Mouse (Mus musculus): ENCODE results near the gene Pla1a. TPM values are rescaled to one million over a fixed set of nuclear protein-coding genes. Genes with fewer than 3 reads are reported as not detected.

Pla1a gene
- polyA plus RNA-seq, 1 experiment from 2014 or later, result 0.60 TPM

DNA sequence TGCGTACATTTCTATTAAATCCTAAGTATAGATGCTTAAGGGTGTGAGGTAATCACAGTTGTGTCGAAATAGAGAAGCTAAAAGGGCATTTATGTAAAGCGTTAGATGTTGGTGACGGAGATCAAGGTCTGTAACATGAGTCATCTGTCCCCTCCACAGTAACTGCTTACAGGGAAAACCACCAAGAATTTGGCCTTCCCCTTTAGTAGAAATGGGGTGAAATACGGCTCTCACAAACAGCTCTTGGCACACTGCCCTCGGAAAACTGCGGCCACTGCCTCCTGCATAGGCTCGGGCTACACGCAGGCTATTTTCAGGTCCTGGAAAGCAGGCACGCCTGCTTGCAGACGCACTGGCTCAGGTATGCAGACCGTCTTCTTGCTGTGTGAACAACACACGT lies 36.8 kb downstream of the Pla1a start:
- peaks cover 22% of the 10 kb centered on the region for H3K4me1 ChIP-seq
- no peaks in the 10 kb centered on the region for H3K36me3 ChIP-seq
- H3K9me3 ChIP-seq (replicated peaks), result no peaks in the 10 kb centered on the region
- WGBS, result 25% methylated on average over 13 of the region's 13 CpGs
- H3K27me3 ChIP-seq, result no peaks in the 10 kb centered on the region
- no peak overlapping the region for H3K9ac ChIP-seq
- ATAC-seq (ENCODE audit: insufficient number of reproducible peaks, low FRiP score, low TSS enrichment, low read depth), result no peak
- H3K27ac ChIP-seq (replicated peaks), result 0 out of 2 replicates have a peak overlapping the region, but pooled peaks have one; percentile 39
- no peak overlapping the region for H3K4me3 ChIP-seq (replicated peaks)
- no peak overlapping the region for H3K4me2 ChIP-seq (replicated peaks)

DNA sequence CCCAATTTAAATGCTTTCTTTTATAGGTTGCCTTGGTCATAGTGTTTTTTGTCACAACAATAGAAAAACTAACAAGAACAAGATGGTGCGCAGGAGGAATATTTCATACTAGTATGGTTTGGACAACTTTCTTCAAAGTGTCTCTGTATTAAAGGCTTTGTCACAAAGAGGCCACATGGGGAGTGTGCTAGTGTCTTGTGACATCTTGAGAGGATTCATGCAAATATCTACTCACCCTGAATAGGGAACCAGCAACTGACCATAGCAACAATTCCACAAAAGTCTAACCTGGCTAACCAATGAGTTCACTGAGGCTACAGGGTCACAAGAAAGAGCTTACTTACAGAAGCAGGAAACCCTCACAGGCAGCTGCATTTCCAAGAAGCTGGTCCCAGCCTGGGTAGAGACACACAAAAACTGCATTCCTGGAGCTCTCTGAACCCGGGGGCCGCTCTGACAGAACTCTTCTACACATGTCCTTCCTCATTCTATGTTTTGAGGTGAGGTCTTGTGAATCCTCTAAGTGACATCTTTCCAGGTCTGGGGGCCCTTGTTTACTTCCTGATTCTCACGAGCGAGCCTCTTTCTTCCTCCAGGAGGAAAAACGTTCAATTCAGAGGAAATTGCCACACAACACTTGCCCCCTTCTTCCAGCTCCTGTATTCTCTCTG lies 37.8 kb downstream of the Pla1a start:
- peaks cover 18% of the 10 kb centered on the region for H3K4me1 ChIP-seq
- H3K9ac ChIP-seq, result no peak overlapping the region
- WGBS, result 57% methylated on average over 6 of the region's 6 CpGs
- no peaks in the 10 kb centered on the region for H3K27me3 ChIP-seq
- H3K9me3 ChIP-seq (replicated peaks), result no peaks in the 10 kb centered on the region
- no peak overlapping the region for H3K27ac ChIP-seq (replicated peaks)
- no peaks in the 10 kb centered on the region for H3K36me3 ChIP-seq
- H3K4me3 ChIP-seq (replicated peaks), result no peak overlapping the region
- no peak for ATAC-seq (ENCODE audit: insufficient number of reproducible peaks, low FRiP score, low TSS enrichment, low read depth)
- H3K4me2 ChIP-seq (replicated peaks), result no peak overlapping the region

DNA sequence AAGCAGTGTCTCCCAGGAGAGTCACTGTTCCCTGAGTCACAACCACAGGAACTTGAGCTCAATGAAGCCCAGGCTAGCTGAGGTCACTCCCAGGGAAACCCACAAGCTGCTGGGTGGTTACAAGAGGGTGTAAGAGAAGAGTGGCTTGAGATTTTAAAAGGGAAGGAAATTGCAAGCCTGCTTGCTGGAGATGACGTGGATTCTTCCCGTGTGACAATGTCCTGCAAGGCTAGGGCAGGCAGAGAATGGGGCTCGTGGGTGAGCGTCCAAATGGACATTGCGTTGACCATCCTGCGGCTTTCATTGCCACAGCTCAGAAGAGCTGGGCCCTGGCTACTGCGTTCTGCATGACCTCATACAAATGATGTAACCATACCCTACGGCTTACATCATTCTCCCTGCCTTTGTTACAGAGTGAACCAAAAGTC lies 38.7 kb downstream of the Pla1a start:
- Histone ChIP-seq H3K4me1 (peaks cover 8% of the 10 kb centered on the region), H3K36me3 (no peaks in the 10 kb centered on the region), H3K4me3 (replicated peaks) (no peak overlapping the region), H3K9me3 (replicated peaks) (no peaks in the 10 kb centered on the region), H3K4me2 (replicated peaks) (no peak overlapping the region), H3K9ac (no peak overlapping the region), H3K27me3 (no peaks in the 10 kb centered on the region), H3K27ac (replicated peaks) (no peak overlapping the region)
- 84% methylated on average over 8 of the region's 8 CpGs for WGBS
- ATAC-seq (ENCODE audit: insufficient number of reproducible peaks, low FRiP score, low TSS enrichment, low read depth), result no peak

DNA sequence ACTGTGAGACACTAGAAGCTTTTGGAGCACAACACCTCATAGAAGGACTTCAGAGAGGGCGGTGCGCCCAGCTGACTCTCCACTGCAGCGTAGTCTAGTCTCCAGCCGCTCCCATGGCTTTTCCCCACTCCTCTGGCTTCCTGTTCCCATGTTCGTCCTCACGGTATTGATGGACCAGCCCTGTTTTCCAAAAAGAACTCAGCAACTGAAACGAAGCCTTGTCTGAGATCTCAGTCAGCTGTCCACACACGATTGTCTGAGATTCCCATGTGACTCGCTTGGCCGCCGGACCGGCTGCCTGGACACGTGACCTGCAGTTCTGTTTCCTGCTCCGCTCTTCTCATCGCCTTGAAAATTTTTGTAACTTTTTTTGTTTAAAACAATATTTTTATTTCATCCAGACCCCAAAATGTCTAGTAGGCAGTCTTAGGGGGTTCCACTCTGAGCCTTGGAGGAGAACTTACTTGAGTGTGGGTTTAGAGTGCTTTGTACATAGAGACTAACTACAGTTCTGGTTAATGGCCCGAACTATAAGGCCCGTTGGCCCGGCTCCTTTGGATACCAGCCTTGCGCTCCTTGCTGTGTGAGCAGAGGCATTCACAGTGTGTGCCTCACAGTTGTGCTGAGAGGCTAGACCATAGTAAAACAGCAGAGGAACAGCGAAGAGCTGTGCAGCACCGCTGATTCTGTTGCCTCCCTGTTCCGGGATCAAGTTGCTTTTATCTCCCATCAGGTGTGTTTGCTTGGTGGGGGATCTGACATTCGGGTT lies 40.6 kb downstream of the Pla1a start:
- Histone ChIP-seq H3K27ac (replicated peaks) (no peak overlapping the region), H3K4me2 (replicated peaks) (no peak overlapping the region), H3K4me1 (peaks cover 6% of the 10 kb centered on the region), H3K4me3 (replicated peaks) (no peak overlapping the region), H3K36me3 (no peaks in the 10 kb centered on the region), H3K9ac (no peak overlapping the region), H3K27me3 (no peaks in the 10 kb centered on the region), H3K9me3 (replicated peaks) (no peaks in the 10 kb centered on the region)
- 73% methylated on average over 23 of the region's 23 CpGs for WGBS
- ATAC-seq (ENCODE audit: insufficient number of reproducible peaks, low FRiP score, low TSS enrichment, low read depth), result no peak

DNA sequence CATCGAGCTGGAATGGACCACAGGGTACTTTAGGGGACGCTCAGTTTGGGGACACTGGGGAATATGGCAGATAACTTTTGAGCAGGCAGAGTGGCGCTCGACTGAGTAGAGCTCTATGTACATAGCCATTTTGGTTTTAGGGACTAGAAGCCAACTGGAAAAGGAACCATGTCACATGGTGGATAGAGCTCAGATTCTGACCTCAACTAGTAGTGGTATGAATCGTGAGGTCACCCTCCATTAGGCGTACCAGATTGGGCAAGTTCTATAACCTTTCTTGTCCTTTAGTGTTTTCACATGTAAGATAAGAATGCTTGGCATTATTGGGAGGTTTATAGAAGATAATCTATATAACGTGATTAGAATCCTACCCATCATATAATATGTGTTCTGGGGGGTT lies 42.6 kb downstream of the Pla1a start:
- Histone ChIP-seq H3K9ac (no peak overlapping the region), H3K27ac (replicated peaks) (no peak overlapping the region), H3K27me3 (no peaks in the 10 kb centered on the region), H3K36me3 (no peaks in the 10 kb centered on the region), H3K4me2 (replicated peaks) (no peak overlapping the region), H3K9me3 (replicated peaks) (no peaks in the 10 kb centered on the region), H3K4me3 (replicated peaks) (no peak overlapping the region), H3K4me1 (no peaks in the 10 kb centered on the region)
- 83% methylated on average over 7 of the region's 7 CpGs for WGBS
- no peak for ATAC-seq (ENCODE audit: insufficient number of reproducible peaks, low FRiP score, low TSS enrichment, low read depth)

DNA sequence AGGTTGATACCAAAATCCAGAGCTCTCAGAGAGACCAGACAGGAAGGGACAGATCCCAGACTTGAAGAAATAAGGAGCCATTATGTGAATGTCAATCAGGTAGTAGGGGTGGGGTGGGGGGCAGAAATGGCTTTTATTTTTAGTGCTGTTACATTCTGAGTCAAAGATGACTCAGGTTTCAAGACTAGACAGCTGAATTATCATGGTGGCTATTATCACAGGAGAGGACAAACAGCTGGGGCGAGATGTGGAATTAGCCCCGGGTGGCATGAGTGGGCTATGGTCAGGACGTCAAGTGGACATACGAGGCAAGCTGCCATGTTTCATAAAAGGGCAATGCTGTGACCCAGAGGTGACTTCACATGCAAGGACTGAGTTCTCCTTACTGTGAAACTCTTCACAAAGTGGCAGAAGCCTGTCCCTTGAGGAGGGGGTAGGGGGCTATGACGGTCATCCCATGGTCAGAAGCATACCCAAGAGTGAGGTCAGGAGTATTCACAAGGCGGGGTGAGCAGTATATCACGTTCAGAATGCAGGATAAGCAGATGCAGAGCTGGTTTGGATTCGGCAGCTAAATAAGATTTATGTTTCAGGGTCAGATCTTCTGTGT lies 43.6 kb downstream of the Pla1a start:
- Histone ChIP-seq H3K27ac (replicated peaks) (no peak overlapping the region), H3K36me3 (no peaks in the 10 kb centered on the region), H3K4me3 (replicated peaks) (no peak overlapping the region), H3K4me2 (replicated peaks) (no peak overlapping the region), H3K9ac (no peak overlapping the region), H3K27me3 (no peaks in the 10 kb centered on the region), H3K9me3 (replicated peaks) (no peaks in the 10 kb centered on the region), H3K4me1 (no peaks in the 10 kb centered on the region)
- WGBS, result 71% methylated on average over 8 of the region's 8 CpGs
- no peak for ATAC-seq (ENCODE audit: insufficient number of reproducible peaks, low FRiP score, low TSS enrichment, low read depth)

DNA sequence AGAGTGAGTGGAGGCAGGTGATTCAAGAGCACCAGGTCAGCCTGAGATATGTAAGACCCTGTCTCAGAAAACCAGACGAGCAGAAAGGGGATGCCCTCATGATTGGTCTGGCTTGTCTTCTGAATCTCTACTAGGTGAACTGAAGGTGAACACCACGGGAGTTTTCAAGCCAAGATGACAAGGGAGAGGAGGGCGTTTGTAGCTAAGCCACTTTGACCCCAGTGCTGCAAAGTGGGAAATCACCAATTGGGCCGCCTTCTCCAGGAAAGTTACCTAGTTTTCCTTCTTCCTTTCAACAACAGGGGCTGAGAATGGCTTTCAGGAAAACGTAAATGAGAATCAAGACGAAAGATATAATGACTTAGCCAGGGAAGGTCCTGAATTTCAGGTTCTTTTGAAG lies 44.2 kb downstream of the Pla1a start:
- Histone ChIP-seq H3K4me3 (replicated peaks) (no peak overlapping the region), H3K9me3 (replicated peaks) (no peaks in the 10 kb centered on the region), H3K27ac (replicated peaks) (no peak overlapping the region), H3K4me2 (replicated peaks) (no peak overlapping the region), H3K9ac (no peak overlapping the region), H3K36me3 (no peaks in the 10 kb centered on the region), H3K4me1 (no peaks in the 10 kb centered on the region), H3K27me3 (no peaks in the 10 kb centered on the region)
- ATAC-seq (ENCODE audit: insufficient number of reproducible peaks, low FRiP score, low TSS enrichment, low read depth), result no peak
- WGBS, result 73% methylated on average over 6 of the region's 6 CpGs

DNA sequence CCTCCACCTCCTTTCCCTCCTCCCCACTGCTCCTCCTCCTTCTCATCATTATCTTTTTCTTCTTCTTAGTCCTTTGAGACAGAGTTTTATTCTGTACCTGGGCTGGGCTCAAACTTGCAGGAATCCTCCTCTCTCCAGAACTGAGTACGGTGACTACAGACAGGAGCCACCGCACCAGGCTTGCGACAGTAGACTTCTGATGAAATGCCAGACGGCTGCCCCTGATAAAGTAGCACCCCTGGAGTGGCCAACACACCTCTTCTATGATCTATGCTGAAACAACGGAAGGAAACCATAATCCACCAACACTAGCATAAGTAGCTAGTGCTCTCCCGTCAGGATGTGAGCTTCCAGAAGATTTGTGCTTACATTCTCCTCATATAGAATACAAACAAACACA lies 45.6 kb downstream of the Pla1a start:
- H3K27me3 ChIP-seq, result no peaks in the 10 kb centered on the region
- H3K4me1 ChIP-seq, result no peaks in the 10 kb centered on the region
- H3K9ac ChIP-seq, result no peak overlapping the region
- no peak overlapping the region for H3K4me3 ChIP-seq (replicated peaks)
- no peaks in the 10 kb centered on the region for H3K9me3 ChIP-seq (replicated peaks)
- no peak for ATAC-seq (ENCODE audit: insufficient number of reproducible peaks, low FRiP score, low TSS enrichment, low read depth)
- 87% methylated on average over 6 of the region's 6 CpGs for WGBS
- H3K4me2 ChIP-seq (replicated peaks), result no peak overlapping the region
- no peaks in the 10 kb centered on the region for H3K36me3 ChIP-seq
- H3K27ac ChIP-seq (replicated peaks), result no peak overlapping the region

DNA sequence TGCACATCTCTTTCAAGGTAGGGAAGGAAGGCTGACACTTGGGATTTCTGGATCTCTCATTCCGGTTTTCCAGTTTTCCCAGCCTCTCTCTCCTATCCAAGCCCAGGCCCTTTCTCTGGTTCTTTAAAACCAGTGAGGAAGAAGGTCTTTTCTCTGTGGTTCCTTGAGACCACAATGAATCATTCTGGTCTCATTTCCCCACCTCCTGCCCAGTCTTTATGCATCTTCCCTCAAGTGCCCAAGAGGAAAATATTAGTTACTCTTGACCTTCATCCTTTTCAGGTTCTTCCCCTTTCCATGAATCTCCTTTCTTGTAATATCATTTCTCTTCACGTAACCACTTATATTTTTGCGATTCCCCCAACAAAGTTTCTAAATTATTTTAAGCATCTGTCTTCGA lies 47.2 kb downstream of the Pla1a start:
- no peak for ATAC-seq (ENCODE audit: insufficient number of reproducible peaks, low FRiP score, low TSS enrichment, low read depth)
- no peaks in the 10 kb centered on the region for H3K27me3 ChIP-seq
- 88% methylated on average over 4 of the region's 4 CpGs for WGBS

DNA sequence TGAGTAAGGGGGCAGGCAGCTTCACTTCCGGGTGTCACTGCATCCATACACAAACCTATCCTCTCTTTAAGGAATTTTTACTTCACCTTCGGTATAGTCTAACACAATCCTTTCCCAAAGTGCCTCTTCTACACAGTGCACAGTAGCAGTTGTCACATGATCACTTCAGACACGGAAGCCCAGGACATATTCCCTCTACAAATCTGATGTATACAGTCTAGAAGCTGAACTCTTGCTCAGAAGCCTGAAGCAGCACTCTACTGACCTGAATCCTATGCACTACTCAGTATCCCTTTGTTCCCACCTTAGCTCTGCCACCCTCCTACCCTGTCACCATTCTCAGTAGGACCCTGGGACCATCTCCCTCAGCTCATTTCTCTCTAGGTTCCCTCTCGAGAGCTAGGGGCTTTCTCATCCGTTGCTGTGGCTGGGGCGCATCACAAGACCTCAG lies 47.7 kb downstream of the Pla1a start:
- no peak for ATAC-seq (ENCODE audit: insufficient number of reproducible peaks, low FRiP score, low TSS enrichment, low read depth)
- no peaks in the 10 kb centered on the region for H3K27me3 ChIP-seq
- 78% methylated on average over 6 of the region's 6 CpGs for WGBS

More for the DNA sequence above, 47.2 kb downstream of the Pla1a start:
- no peak overlapping the region for H3K4me3 ChIP-seq (replicated peaks)
- H3K27ac ChIP-seq (replicated peaks), result no peak overlapping the region
- no peaks in the 10 kb centered on the region for H3K9me3 ChIP-seq (replicated peaks)
- H3K4me2 ChIP-seq (replicated peaks), result no peak overlapping the region
- no peaks in the 10 kb centered on the region for H3K36me3 ChIP-seq
- H3K4me1 ChIP-seq, result no peaks in the 10 kb centered on the region
- no peak overlapping the region for H3K9ac ChIP-seq

DNA sequence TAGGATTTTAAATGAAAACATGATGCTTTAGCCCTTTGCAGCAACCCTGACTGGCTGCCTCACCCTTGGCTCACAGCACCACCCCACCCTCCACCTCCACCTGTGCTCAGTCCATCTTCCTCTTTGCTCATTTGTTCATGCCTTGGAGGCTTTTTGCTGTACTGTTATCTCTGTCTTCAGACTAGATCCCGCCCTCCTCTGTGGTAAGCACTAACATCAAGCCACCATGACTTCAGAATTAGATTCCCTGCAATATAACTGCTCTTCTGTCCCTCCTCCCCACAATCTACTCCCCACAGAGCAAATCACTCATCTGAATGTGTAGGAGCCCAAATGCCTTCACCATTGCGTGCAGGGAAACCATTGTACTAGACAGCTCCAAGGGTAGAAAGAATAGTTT lies 49.3 kb downstream of the Pla1a start:
- Histone ChIP-seq H3K36me3 (no peaks in the 10 kb centered on the region), H3K4me2 (replicated peaks) (no peak overlapping the region), H3K27ac (replicated peaks) (no peak overlapping the region), H3K9me3 (replicated peaks) (no peaks in the 10 kb centered on the region), H3K9ac (no peak overlapping the region), H3K4me3 (replicated peaks) (no peak overlapping the region), H3K27me3 (no peaks in the 10 kb centered on the region), H3K4me1 (no peaks in the 10 kb centered on the region)
- no peak for ATAC-seq (ENCODE audit: insufficient number of reproducible peaks, low FRiP score, low TSS enrichment, low read depth)
- 86% methylated on average over 2 of the region's 2 CpGs for WGBS

More for the DNA sequence above, 47.7 kb downstream of the Pla1a start:
- Histone ChIP-seq H3K4me2 (replicated peaks) (no peak overlapping the region), H3K4me3 (replicated peaks) (no peak overlapping the region), H3K4me1 (no peaks in the 10 kb centered on the region), H3K36me3 (no peaks in the 10 kb centered on the region), H3K9me3 (replicated peaks) (no peaks in the 10 kb centered on the region), H3K9ac (no peak overlapping the region), H3K27ac (replicated peaks) (no peak overlapping the region)
